10 mouse cellular contexts compared by ENCODE assay signal in the genomic region with DNA sequence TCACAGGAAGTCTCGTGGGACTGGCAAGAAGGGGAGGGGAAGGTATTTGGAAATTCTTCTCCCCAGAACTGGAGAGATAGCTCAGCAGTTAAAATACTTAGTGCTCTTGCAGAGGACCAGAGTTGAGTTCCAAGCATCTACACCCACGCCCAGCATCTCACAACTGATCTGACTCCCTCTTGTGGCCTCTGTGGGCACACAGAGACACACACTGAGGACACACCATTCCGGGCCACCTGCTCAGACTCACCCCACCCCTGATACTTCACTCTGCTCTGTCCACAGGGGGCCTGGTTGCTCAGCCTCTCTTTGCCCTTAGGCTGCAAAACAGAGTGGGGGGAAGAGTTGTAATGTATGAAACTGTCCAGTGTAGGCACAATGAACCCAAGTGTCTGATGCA. TPM values are rescaled to one million over a fixed set of nuclear protein-coding genes. Genes with fewer than 3 reads are reported as not detected.
DNase-seq lines count a peak whose midpoint lies in the region; ATAC-seq and TF ChIP-seq lines count a peak whose summit lies in the region.
"Had no signal": no experiment of that assay in that cellular context is flagged by ENCODE, and none has a peak within 500 bp of the region (broad histone marks: within the 10 kb centered on the region; RNA-seq: fewer than 3 reads in every experiment).

No protein-coding gene starts in this region.

- no peaks in the 10 kb centered on the region for H3K27me3 ChIP-seq in kidney, adult 2 months (replicated peaks; ENCODE audit: control insufficient read depth, insufficient read depth, low read length)
- peaks cover 30% of the 10 kb centered on the region for H3K27me3 ChIP-seq in kidney, embryonic 15.5 days
- no peaks in the 10 kb centered on the region for H3K27me3 ChIP-seq in C2C12 (ENCODE audit: control insufficient read depth, insufficient read depth, insufficient read length)

- no peaks in the 10 kb centered on the region for H3K36me3 ChIP-seq in kidney, adult 2 months (ENCODE audit: control insufficient read depth, insufficient read depth, low read length)
- no peaks in the 10 kb centered on the region for H3K36me3 ChIP-seq in kidney, embryonic 15.5 days
- peaks cover 23% of the 10 kb centered on the region for H3K36me3 ChIP-seq in C2C12 (ENCODE audit: control insufficient read depth, insufficient read depth)
- no peaks in the 10 kb centered on the region for H3K36me3 ChIP-seq in macrophage (ENCODE audit: inconsistent target)
- H3K36me3 ChIP-seq: embryonic facial prominence, embryonic 15.5 days had no signal

- H3K4me2 ChIP-seq in kidney, embryonic 15.5 days, result no peak overlapping the region
- H3K4me2 ChIP-seq: embryonic facial prominence, embryonic 15.5 days had no signal

- 0 out of 2 replicates have a peak, but pooled peaks have one; percentile 20 for TF ChIP-seq CTCF in kidney, adult 2 months (conservative IDR thresholded peaks at IDR 0.05; ENCODE audit: insufficient read depth, insufficient read length, low read depth, low read length)
- peak; percentile 13 for TF ChIP-seq CTCF in C2C12 (IDR thresholded peaks at IDR 0.05; ENCODE audit: control insufficient read depth, insufficient read depth, insufficient read length)

- intact Hi-C loops in left cerebral cortex, postnatal 10 days (cut with DNase I), result no loop called here

- 88% methylated on average over 3 of the region's 3 CpGs for WGBS in kidney, adult 2 months
- WGBS in kidney, embryonic 15.5 days, result 73% methylated on average over 3 of the region's 3 CpGs
- WGBS in macrophage (ENCODE audit: missing documents), result 55% methylated on average over 3 of the region's 3 CpGs

- ATAC-seq in kidney, embryonic 15.5 days (replicated peaks; ENCODE audit: low FRiP score), result no peak

- peaks cover 41% of the 10 kb centered on the region for H3K79me3 ChIP-seq in C2C12 (ENCODE audit: low read depth)

- no peak overlapping the region for H3K27ac ChIP-seq in kidney, adult 2 months (ENCODE audit: insufficient read depth, low read depth, low read length)
- H3K27ac ChIP-seq in kidney, embryonic 15.5 days, result no peak overlapping the region
- 0 out of 2 replicates have a peak overlapping the region, but pooled peaks have one; percentile 87 for H3K27ac ChIP-seq in macrophage
- H3K27ac ChIP-seq: embryonic facial prominence, embryonic 15.5 days had no signal

- no peaks in the 10 kb centered on the region for H3K9me3 ChIP-seq in kidney, embryonic 15.5 days (replicated peaks)
- H3K9me3 ChIP-seq: embryonic facial prominence, embryonic 15.5 days had no signal

- TF ChIP-seq POLR2A in kidney, adult 2 months (IDR thresholded peaks at IDR 0.05; ENCODE audit: low read depth, low read length), result no peak

- H3ac ChIP-seq in C2C12 (ENCODE audit: control insufficient read depth, insufficient read length, low read depth), result no peak overlapping the region

- no peaks in the 10 kb centered on the region for H3K4me1 ChIP-seq in kidney, adult 2 months (ENCODE audit: control insufficient read depth, insufficient read depth, low read length)
- peaks cover 40% of the 10 kb centered on the region for H3K4me1 ChIP-seq in kidney, embryonic 15.5 days

- no peak overlapping the region for H3K9ac ChIP-seq in kidney, embryonic 15.5 days
- H3K9ac ChIP-seq: embryonic facial prominence, embryonic 15.5 days had no signal

- H3K79me2 ChIP-seq in C2C12 (ENCODE audit: control insufficient read depth, insufficient read depth) (peaks cover 65% of the 10 kb centered on the region), macrophage (ENCODE audit: inconsistent target) (peaks cover 36% of the 10 kb centered on the region; the same call in 1 of the 2 replicates)

- no peak for DNase-seq in kidney, adult 2 months
- DNase-seq in NIH3T3 (ENCODE audit: low read depth), result peak; percentile 49
- no peak for DNase-seq in gastrocnemius, adult 18-20 months (ENCODE audit: low spot score)
- DNase-seq in frontal cortex, postnatal 10 days (ENCODE audit: low spot score in 2 of 2), result no peak
- no peak for DNase-seq in left cerebral cortex, postnatal 10 days (ENCODE audit: extremely low spot score in 1 of 2, low spot score in 2 of 2)
- DNase-seq: adrenal gland, adult 8-10 months had no signal

- no peak overlapping the region for H3K4me3 ChIP-seq in kidney, adult 2 months (ENCODE audit: insufficient read depth, low read depth, low read length)
- no peak overlapping the region for H3K4me3 ChIP-seq in kidney, embryonic 15.5 days (replicated peaks)
- H3K4me3 ChIP-seq in C2C12 (ENCODE audit: insufficient read depth, poor library complexity, severe bottlenecking) (no peak overlapping the region), macrophage (ENCODE audit: inconsistent target) (no peak overlapping the region)
- H3K4me3 ChIP-seq: embryonic facial prominence, embryonic 15.5 days had no signal

TF ChIP-seq in C2C12, 6 proteins besides CTCF, POLR2A, EP300 and RAD21:
- TF ChIP-seq MYOD1 (IDR thresholded peaks at IDR 0.05; ENCODE audit: control insufficient read depth, insufficient read length, low read depth) (no peak), USF1 (IDR thresholded peaks at IDR 0.05; ENCODE audit: low read depth) (no peak), FOSL1 (IDR thresholded peaks at IDR 0.05; ENCODE audit: insufficient read depth, low read length, poor library complexity, severe bottlenecking) (no peak), CEBPB (IDR thresholded peaks at IDR 0.05; ENCODE audit: low read depth) (no peak), MYOG (IDR thresholded peaks at IDR 0.05; ENCODE audit: control insufficient read depth, extremely low read depth, insufficient read length) (no peak), MAX (IDR thresholded peaks at IDR 0.05) (no peak)

RNA-seq across cellular contexts. Expression of a gene that starts 3.4 kb away (rescaled TPM):
- 2.8 and 3.6 TPM in 2 replicates for polyA plus RNA-seq in kidney, adult 2 months (2012; rRNA removed)
- polyA plus RNA-seq in kidney, embryonic 15.5 days (2015; fragmentation: Nextera tagmentation; extraction: Ambion mirVana), result 2.2 and 2.6 TPM in 2 replicates
- polyA plus RNA-seq in C2C12 (2012; fragmentation: generic; extraction: Trizol) (8.3 TPM), macrophage (2018) (0.79 to 10.9 TPM (median 1.6 TPM) in 3 replicates)
- 10 to 100 TPM in 4 of 26 experiments, 1 to 10 TPM in 22; 1.4 to 11.6 (median 6.8) TPM for total RNA-seq in macrophage (2018; cell fraction: chromatin; rRNA removed)
- total RNA-seq in macrophage (2018; cell fraction: cytosol; rRNA removed), result 1 to 10 TPM in 25 of 26 experiments, under 1 TPM in 1; 0.85 to 3.0 (median 2.1) TPM
- 10 to 100 TPM in 3 of 26 experiments, 1 to 10 TPM in 23; 2.8 to 53.1 (median 5.5) TPM for total RNA-seq in macrophage (2018; cell fraction: nucleus; rRNA removed)
- total RNA-seq in gastrocnemius, adult 18-20 months (2021), result under 1 TPM; 0.05 to 0.07 TPM
- total RNA-seq in left cerebral cortex, postnatal 10 days (2021), result 100 to 1,000 TPM; 165 to 168 TPM
